Mouse (Mus musculus) CD4-positive, CD25-positive, alpha-beta regulatory T cell, adult 4 months (primary cell): Measurements from ENCODE around the gene Mttp. TPM values are rescaled to one million over a fixed set of nuclear protein-coding genes. Genes with fewer than 3 reads are reported as not detected.
A peak's percentile ranks its signal among the peaks of the same experiment; 100 is the strongest.
"Not testable (repeated sequence)": the region's sequence is repeated elsewhere in the genome, so short reads cannot be mapped to it uniquely, and the experiment has no call there.

Source experiments
- ATAC-seq: one replicate; pipeline ENCODE4 v1.8.0; 2017
- polyA plus RNA-seq, 2 experiments: library from polyadenylated mRNA; unstranded; fragments of 100-300 nt; shearing (Covaris generic); gene quantifications; one replicate each; pipeline ENCODE4 v1.2.1; 2017

Mttp gene
- 1 to 10 TPM; 5.5 to 7.1 TPM for polyA plus RNA-seq

DNA sequence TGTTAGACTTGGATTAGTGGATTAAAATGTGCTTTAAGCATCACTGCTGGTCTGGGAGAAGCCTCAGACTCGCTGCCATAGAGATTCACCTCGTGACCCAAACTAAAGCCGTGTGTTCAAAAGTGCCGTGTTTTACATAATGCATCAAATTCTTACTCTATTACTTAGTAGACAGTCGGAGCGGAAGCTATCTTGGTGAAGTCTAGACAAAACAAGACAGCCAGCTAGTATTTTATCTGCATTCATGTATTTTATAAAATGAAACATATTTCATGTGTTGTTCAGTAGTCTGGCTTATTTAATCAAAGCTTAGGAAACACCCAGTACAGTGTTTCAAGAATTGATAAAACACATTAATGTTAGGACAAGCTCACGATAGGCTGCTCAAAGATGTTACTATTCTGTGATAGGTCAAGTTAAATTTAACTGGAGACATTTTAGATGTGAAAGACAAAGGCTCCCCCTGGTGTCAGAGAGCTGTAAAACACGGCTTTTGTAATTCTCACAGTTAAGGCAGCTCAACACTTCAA, at the start of gene Mttp:
TSS of gene Mttp (minus strand) at position 327 of the 530 bp plus-strand sequence.
- peak; percentile 50 for ATAC-seq

DNA sequence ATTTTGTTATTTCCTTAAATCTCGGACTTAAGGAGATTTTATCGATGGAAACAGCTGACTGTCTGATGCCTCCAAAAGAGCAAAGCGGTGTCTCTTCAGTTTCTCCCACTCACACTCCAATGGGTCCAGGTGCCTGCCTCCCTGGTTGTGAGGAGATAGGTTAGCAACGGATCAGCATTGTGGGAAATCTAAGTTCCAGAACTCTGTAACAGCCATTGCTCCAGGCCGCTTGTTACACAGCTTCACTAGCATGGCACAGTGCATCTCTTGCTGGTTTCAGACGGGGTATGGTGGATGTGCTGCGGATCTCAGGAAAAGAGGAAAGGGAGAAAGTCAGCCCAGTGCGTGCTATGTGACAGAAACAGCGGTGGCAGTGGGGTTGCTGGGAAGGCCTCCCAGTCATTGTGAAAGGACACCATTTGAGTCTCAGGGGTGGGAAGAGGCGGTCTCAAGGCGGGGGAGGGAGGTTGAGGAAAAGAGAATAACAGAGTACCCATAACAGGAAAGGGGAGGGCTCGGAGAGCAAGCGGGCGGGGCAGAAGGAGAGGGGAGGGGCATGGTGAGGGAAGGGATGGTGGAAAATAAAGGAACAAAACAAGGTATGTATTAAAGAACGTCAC, 49.0 kb upstream of the Mttp start, which contains the start of gene 4930579F01Rik:
TSS of gene 4930579F01Rik (minus strand) at position 143 of the 620 bp plus-strand sequence.
- no peak for ATAC-seq

GRCm38 (mm10) chr3:138192260-138192659, 47.5 kb upstream of the Mttp start:
- no peak for ATAC-seq

GRCm38 (mm10) chr3:138185995-138186930, 41.5 kb upstream of the Mttp start:
- no peak for ATAC-seq

- no peak for ATAC-seq
Observed at GRCm38 (mm10) chr3:138185290-138185689, 40.5 kb upstream of the Mttp start.

DNA sequence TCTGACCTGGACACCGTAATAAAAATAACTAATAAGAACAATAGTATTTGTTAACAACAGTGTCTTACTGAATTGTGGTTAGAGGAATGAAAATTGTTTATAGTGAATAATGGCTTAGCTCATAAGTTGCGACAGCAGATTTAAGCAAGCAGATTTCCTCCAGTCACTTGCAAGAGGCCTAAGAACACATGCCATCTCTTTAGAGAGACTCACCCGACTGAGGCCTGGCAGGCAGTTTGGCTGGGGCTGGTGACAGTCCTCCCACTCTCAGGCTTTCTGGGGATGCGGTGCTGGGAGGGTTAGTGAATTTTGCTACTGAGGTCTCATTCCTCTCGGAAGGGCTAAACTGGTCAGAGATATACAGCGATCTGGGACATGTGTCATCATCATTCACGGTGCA, 38.6 kb upstream of the Mttp start:
- ATAC-seq: no peak

DNA sequence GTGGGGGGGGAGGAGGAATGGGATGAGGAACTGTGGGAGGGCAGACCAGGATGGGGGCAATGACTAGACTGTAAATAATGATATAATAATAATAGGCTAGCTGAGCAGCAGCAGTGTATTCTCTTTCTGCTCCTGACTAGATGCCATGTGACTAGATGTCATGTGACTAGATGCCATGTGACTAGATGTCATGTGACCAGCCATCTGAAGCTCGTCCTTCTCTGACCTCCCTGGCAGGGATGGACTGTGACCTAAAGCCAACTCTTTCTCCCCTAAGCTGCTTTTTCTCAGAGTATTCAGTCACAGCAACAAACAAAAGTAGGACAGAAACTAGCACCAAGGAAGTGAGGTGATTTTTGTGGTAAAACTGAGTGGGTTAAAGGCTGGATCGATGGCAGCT, 37.3 kb upstream of the Mttp start:
- no peak for ATAC-seq

GRCm38 (mm10) chr3:138175551-138175950, 30.8 kb upstream of the Mttp start:
- ATAC-seq: no peak

DNA sequence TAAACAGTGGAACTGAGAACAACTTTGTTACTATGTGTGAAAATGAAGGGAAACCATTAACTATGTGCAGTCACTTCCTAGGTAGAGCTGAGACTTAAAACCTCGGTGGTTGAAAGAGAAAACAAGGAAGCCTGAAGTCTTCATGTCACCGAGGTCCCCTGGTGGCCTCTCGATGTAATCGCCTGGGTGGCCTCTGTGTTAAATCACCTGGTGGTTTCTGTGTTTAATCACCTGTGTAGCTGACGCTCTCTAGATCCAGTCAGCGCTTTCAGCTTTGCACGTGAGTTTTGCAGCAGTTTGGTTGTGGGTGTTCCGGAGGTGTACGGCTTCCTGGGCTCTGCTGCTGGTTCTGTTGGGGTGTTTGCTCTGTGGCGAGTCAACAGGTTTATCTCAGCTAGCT, 28.5 kb upstream of the Mttp start:
- ATAC-seq: peak; percentile 34

GRCm38 (mm10) chr3:138162553-138163183, 17.9 kb upstream of the Mttp start:
- peak; percentile 69 for ATAC-seq

- no peak for ATAC-seq
Observed at GRCm38 (mm10) chr3:138161623-138162022, 16.9 kb upstream of the Mttp start.

GRCm38 (mm10) chr3:138156651-138157050, 11.9 kb upstream of the Mttp start:
- no peak for ATAC-seq

- ATAC-seq: no peak
Observed at GRCm38 (mm10) chr3:138155062-138155461, 10.3 kb upstream of the Mttp start.

DNA sequence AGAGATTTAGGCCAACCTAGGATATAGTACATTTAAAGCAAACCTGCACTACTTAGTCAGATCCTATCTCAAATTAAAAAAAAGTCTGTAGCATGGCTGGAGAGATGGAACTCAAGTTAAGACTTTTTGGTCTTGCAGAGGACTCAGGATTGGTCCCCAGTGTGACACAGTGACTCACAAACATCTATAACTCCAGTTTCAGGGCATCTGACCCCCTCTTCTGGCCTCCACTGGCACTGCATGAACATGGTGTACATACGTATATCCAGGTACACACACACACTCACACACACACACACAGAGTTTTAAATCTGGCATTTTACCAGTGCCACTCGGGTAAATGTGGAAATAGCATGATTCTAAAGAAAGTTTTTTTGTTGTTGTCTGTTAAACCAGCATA, 4.0 kb upstream of the Mttp start:
- ATAC-seq: no peak

- peak; percentile 0 for ATAC-seq
Observed at GRCm38 (mm10) chr3:138144060-138144641, 617 bp downstream of the Mttp start.

- ATAC-seq: peak; percentile 89
Observed at GRCm38 (mm10) chr3:138143315-138144059, 1.3 kb downstream of the Mttp start, which contains the start of gene Trmt10a. TSS of gene Trmt10a (plus strand) at chr3:138143448.

- no peak for ATAC-seq
Observed at GRCm38 (mm10) chr3:138142733-138143314, 1.9 kb downstream of the Mttp start.

DNA sequence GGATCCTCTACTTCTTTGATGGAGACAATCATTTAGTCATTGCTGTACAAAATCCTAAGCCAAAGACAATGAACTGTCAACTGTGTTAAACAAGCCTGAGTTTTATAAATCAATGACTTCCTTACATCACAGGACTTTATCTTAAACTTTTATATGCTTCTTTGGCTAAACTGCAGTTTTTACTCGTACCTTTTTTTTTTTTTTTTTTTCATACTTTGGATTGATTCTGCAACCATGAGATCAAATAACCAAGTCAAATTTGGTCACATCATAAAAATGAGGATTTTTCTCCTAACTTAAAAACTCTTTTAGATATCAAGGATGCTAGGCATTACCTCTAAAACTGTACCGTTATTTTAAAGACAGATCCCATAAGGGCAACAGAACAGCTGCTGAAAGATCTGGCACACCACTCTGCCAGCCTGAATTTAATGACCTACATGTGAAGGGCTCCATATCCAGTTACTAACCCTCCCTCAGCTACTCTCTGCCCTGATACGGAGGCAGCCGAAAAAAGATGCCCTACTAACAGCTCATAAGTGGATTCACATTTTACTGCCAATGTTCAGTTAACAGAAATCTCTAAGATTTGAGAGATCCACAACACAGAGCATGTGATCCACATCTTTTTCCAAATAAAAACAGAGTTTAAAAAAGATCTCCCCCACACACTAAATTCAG, 2.6 kb downstream of the Mttp start:
- no peak for ATAC-seq

DNA sequence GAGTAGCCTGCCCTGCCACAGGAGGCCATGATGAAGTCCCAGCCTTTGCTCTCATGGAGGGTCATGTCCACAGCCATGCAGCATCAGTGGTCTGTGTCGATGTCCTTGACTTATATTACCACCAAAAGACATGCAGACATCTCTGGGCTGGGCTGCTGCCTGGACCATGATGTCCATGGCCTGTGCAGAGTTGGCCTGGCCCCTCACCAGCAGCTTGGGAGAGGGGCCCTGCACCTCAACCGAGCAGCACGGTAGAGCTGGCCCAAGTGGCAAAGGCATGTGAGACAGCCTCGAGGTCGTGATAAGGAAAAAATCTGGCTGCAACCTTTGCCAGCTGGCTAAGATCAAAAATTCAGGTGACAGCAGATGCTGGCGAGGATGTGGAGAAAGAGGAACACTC, 5.1 kb downstream of the Mttp start:
- ATAC-seq: no peak

DNA sequence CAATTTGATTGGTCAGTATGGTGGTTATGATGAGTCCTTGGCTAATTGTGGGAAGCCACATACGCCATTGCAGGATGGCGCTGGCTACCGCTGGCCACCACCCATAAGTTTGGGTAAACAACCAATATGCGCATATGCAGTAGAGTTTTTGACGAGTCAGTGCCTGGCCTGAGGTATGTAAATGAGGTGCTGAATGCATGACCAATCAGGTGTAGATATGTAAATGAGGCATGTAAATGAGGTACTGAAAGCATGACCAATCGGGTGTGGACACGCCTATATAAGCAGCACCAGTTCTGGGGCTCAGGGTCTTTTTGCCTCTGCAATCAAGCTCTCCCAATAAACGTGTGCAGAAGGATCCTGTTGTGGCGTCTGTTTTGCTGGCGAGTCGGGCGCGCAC, 6.6 kb downstream of the Mttp start:
- ATAC-seq: not testable (repeated sequence)

DNA sequence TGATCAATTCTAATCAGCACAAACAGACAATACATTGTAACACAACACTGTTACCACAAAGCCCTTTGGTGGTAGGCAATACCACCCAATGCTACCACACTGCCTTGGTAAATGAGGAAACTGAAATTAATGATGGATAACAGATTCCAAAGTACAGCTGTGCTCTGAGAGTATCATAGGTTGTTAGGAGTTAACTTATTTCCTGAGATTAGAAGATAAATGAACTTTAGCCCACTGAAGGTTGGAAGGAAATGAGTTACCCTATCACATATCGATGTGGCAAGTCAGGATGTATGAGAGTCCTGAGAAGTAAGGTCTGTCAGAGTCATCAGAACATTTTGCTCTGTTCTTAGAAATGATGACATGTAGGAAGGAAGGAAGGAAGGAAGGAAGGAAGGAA, 10.2 kb downstream of the Mttp start:
- no peak for ATAC-seq
